Mouse (Mus musculus): Measurements from ENCODE around the gene Rffl. TPM values are rescaled to one million over a fixed set of nuclear protein-coding genes. Genes with fewer than 3 reads are reported as not detected.

Gene Rffl
- polyA plus RNA-seq, 1 experiment: 29.9 TPM

DNA sequence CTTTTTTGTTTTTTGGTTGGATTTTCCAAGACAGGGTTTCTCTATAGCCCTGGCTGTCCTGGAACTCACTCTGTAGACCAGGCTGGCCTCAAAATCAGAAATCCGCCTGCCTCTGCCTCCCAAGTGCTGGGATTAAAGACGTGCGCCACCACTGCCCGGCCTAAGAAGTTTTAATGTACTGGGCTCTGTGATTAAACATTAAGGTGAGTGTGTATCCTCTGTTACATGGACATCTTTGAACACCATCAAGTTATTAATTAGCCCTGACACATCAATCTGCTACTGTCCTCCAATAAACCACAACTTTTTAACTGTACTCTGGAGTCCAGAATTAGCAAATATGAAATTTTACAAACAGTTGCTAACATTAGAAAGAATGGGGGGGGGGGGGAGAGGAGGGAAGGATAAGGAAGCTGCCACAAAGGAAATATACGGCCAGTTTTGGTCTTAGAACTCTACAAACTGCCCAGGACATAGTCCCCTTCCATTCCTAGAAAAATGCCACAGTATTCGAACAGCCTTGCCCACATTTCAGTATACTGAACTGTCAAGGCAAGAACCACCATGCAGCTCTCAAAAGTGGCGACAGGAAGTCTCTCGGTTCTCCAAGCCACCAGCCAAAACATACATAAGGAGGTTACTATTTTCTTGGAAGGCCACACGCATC is 1.4 kb downstream of the Rffl start:
- Histone ChIP-seq H3K27me3 (ENCODE audit: control insufficient read depth, insufficient read depth, low read length, poor library complexity, severe bottlenecking) (no peaks in the 10 kb centered on the region), H3K27ac (ENCODE audit: insufficient read depth, low read length) (no peak overlapping the region), H3K4me3 (ENCODE audit: low read depth, low read length) (peak overlapping the region; percentile 77), H3K9me3 (replicated peaks; ENCODE audit: control insufficient read depth, insufficient read depth, low read length, poor library complexity, severe bottlenecking) (no peaks in the 10 kb centered on the region), H3K36me3 (ENCODE audit: control insufficient read depth, insufficient read depth, low read length, poor library complexity, severe bottlenecking) (no peaks in the 10 kb centered on the region; the same call in 1 of the 2 replicates), H3K4me1 (ENCODE audit: control insufficient read depth, insufficient read depth, low read length) (no peaks in the 10 kb centered on the region), H3K9ac (ENCODE audit: low read depth, poor library complexity, severe bottlenecking) (peak overlapping the region; percentile 86)
- no peak for TF ChIP-seq CTCF (IDR thresholded peaks at IDR 0.05; ENCODE audit: low read depth, low read length)

DNA sequence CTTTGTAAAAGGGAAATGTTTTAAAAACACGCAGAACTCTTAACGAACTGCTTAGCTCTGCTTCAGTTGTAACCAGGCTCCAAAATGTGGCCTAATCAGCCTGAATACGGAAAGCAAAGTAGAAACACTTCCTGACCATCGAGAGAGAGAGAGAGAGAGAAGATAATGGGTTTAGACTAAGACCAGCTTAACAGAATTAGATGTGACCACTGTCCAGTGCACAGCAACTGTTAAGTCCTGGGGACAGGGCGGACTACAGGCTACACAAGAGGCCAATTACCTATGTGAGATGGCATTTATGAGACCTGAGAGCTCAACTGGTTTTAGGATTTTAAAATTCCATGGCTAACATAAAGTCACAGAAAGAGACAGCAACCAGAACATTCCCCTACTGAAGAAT is 3.1 kb downstream of the Rffl start:
- Histone ChIP-seq H3K9ac (ENCODE audit: low read depth, poor library complexity, severe bottlenecking) (no peak overlapping the region), H3K36me3 (ENCODE audit: control insufficient read depth, insufficient read depth, low read length, poor library complexity, severe bottlenecking) (no peaks in the 10 kb centered on the region; the same call in 1 of the 2 replicates), H3K27me3 (ENCODE audit: control insufficient read depth, insufficient read depth, low read length, poor library complexity, severe bottlenecking) (no peaks in the 10 kb centered on the region), H3K4me3 (ENCODE audit: low read depth, low read length) (no peak overlapping the region), H3K27ac (ENCODE audit: insufficient read depth, low read length) (no peak overlapping the region), H3K9me3 (replicated peaks; ENCODE audit: control insufficient read depth, insufficient read depth, low read length, poor library complexity, severe bottlenecking) (no peaks in the 10 kb centered on the region), H3K4me1 (ENCODE audit: control insufficient read depth, insufficient read depth, low read length) (no peaks in the 10 kb centered on the region)
- no peak for TF ChIP-seq POLR2A (IDR thresholded peaks at IDR 0.05; ENCODE audit: insufficient read depth, low read length)
- no peak for TF ChIP-seq EP300 (IDR thresholded peaks at IDR 0.05; ENCODE audit: insufficient read depth, low read depth, low read length)
- TF ChIP-seq CTCF (IDR thresholded peaks at IDR 0.05; ENCODE audit: low read depth, low read length): no peak

DNA sequence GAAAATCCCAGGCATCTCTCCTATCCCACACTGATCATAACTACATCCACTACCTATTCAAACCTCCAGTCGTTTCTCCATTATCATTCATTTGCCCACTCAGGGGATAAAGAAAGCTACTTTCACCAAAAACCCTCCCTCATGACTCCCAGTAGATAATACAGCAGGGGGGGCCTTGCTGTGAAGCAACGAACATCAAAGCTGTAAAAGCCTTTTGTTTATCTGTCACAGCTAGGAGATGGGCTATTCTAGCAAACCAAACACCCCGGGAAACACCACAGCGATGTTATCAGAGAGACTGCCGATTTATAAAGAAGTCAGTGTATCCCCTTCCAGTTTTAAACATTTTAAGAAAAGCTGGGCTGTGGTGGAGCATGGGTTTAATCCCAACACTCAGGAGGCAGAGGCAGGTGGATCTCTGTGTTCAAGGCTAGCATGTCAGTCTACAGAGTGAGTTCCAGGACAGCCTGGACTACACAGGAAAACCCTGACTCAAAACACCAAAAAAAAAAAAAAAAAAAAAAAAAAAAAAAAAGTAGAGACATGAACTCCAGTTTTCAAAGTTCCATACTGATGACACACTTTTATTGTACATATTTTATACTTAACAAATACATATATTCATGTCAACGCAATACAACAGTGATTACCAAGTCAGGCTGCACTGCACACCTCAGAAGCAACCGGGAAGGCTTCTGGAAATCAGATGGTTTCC is 4.0 kb downstream of the Rffl start:
- Histone ChIP-seq H3K9ac (ENCODE audit: low read depth, poor library complexity, severe bottlenecking) (no peak overlapping the region), H3K27ac (ENCODE audit: insufficient read depth, low read length) (no peak overlapping the region), H3K27me3 (ENCODE audit: control insufficient read depth, insufficient read depth, low read length, poor library complexity, severe bottlenecking) (no peaks in the 10 kb centered on the region), H3K4me3 (ENCODE audit: low read depth, low read length) (no peak overlapping the region), H3K9me3 (replicated peaks; ENCODE audit: control insufficient read depth, insufficient read depth, low read length, poor library complexity, severe bottlenecking) (no peaks in the 10 kb centered on the region), H3K4me1 (ENCODE audit: control insufficient read depth, insufficient read depth, low read length) (no peaks in the 10 kb centered on the region), H3K36me3 (ENCODE audit: control insufficient read depth, insufficient read depth, low read length, poor library complexity, severe bottlenecking) (no peaks in the 10 kb centered on the region; the same call in 1 of the 2 replicates)
- TF ChIP-seq POLR2A (IDR thresholded peaks at IDR 0.05; ENCODE audit: insufficient read depth, low read length) (no peak), CTCF (IDR thresholded peaks at IDR 0.05; ENCODE audit: low read depth, low read length) (no peak)

DNA sequence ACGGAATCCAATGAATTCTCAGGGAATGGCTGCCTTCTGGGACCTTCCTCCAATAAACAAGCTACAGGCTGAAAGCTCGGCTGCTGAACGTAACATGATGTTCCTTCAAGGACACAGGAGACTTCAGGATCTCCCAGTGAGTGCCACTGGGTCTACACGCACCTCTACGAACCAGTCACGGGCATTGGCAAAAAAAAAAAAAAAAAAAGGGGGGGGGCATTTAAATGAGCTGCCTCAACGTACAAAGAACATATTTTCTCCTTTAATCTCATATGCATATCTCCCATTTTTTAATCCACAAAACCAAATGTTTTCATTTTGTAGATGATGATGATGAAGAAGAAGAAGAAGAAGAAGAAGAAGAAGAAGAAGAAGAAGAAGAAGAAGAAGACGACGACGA is 5.1 kb downstream of the Rffl start:
- Histone ChIP-seq H3K27me3 (ENCODE audit: control insufficient read depth, insufficient read depth, low read length, poor library complexity, severe bottlenecking) (no peaks in the 10 kb centered on the region), H3K4me3 (ENCODE audit: low read depth, low read length) (no peak overlapping the region), H3K36me3 (ENCODE audit: control insufficient read depth, insufficient read depth, low read length, poor library complexity, severe bottlenecking) (no peaks in the 10 kb centered on the region; the same call in 1 of the 2 replicates), H3K9me3 (replicated peaks; ENCODE audit: control insufficient read depth, insufficient read depth, low read length, poor library complexity, severe bottlenecking) (no peaks in the 10 kb centered on the region), H3K9ac (ENCODE audit: low read depth, poor library complexity, severe bottlenecking) (no peak overlapping the region), H3K4me1 (ENCODE audit: control insufficient read depth, insufficient read depth, low read length) (no peaks in the 10 kb centered on the region), H3K27ac (ENCODE audit: insufficient read depth, low read length) (no peak overlapping the region)
- TF ChIP-seq CTCF (IDR thresholded peaks at IDR 0.05; ENCODE audit: low read depth, low read length) (no peak), EP300 (IDR thresholded peaks at IDR 0.05; ENCODE audit: insufficient read depth, low read depth, low read length) (no peak), POLR2A (IDR thresholded peaks at IDR 0.05; ENCODE audit: insufficient read depth, low read length) (no peak)

DNA sequence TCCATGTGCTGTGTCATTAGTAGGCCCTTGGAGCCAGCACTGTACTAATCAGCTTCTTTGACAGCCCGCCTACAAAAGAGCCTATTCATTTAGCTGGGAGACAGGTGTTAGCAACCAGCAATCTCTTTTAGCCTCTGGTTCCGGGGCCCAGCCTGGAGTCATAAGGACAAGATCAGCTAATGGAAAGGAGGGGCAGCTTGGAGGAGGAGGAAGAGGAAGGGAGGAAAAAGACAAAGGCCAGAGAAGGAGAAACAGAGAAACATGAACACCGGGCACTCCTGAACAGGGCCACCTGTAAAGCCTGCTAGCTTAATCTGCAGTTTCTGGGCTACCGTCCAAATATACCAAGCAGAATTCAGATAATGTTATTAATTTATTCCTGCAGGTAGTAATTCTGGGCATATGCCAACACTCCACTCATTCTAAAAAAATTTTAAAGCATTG is 7.5 kb downstream of the Rffl start:
- Histone ChIP-seq H3K4me3 (ENCODE audit: low read depth, low read length) (no peak overlapping the region), H3K27me3 (ENCODE audit: control insufficient read depth, insufficient read depth, low read length, poor library complexity, severe bottlenecking) (no peaks in the 10 kb centered on the region), H3K9ac (ENCODE audit: low read depth, poor library complexity, severe bottlenecking) (no peak overlapping the region), H3K36me3 (ENCODE audit: control insufficient read depth, insufficient read depth, low read length, poor library complexity, severe bottlenecking) (no peaks in the 10 kb centered on the region; the same call in 1 of the 2 replicates), H3K4me1 (ENCODE audit: control insufficient read depth, insufficient read depth, low read length) (peaks cover 2% of the 10 kb centered on the region), H3K27ac (ENCODE audit: insufficient read depth, low read length) (no peak overlapping the region), H3K9me3 (replicated peaks; ENCODE audit: control insufficient read depth, insufficient read depth, low read length, poor library complexity, severe bottlenecking) (no peaks in the 10 kb centered on the region)
- TF ChIP-seq CTCF (IDR thresholded peaks at IDR 0.05; ENCODE audit: low read depth, low read length) (no peak), POLR2A (IDR thresholded peaks at IDR 0.05; ENCODE audit: insufficient read depth, low read length) (no peak), EP300 (IDR thresholded peaks at IDR 0.05; ENCODE audit: insufficient read depth, low read depth, low read length) (no peak)

DNA sequence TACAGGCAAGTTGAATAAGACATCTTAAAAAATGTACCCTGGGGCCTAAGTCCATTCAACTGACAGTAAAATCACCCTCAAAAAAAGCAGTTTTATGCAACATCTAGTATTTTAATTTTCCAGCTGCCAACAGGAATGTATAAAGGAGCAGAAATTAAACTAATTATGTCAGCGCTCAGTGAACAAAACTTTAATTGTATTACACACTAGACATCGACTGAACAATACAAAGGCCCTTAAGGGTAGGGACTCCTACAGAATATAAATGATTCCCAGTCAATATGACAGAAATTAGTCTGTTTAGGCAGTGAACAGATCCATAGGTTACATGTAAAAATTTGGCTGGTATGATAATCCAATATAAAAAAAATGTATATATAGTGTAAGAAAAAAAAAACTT is 8.0 kb downstream of the Rffl start:
- TF ChIP-seq EP300 (IDR thresholded peaks at IDR 0.05; ENCODE audit: insufficient read depth, low read depth, low read length) (no peak), CTCF (IDR thresholded peaks at IDR 0.05; ENCODE audit: low read depth, low read length) (no peak), POLR2A (IDR thresholded peaks at IDR 0.05; ENCODE audit: insufficient read depth, low read length) (no peak)
- H3K27ac ChIP-seq (ENCODE audit: insufficient read depth, low read length): no peak overlapping the region
- H3K9ac ChIP-seq (ENCODE audit: low read depth, poor library complexity, severe bottlenecking): no peak overlapping the region

More for the DNA sequence above, 8.0 kb downstream of the Rffl start:
- H3K4me1 ChIP-seq (ENCODE audit: control insufficient read depth, insufficient read depth, low read length): peaks cover 2% of the 10 kb centered on the region
- no peaks in the 10 kb centered on the region for H3K9me3 ChIP-seq (replicated peaks; ENCODE audit: control insufficient read depth, insufficient read depth, low read length, poor library complexity, severe bottlenecking)
- no peaks in the 10 kb centered on the region; the same call in 1 of the 2 replicates for H3K36me3 ChIP-seq (ENCODE audit: control insufficient read depth, insufficient read depth, low read length, poor library complexity, severe bottlenecking)
- no peak overlapping the region for H3K4me3 ChIP-seq (ENCODE audit: low read depth, low read length)
- no peaks in the 10 kb centered on the region for H3K27me3 ChIP-seq (ENCODE audit: control insufficient read depth, insufficient read depth, low read length, poor library complexity, severe bottlenecking)

All from ES-Bruce4 (cell line).